Mouse (Mus musculus) heart, embryonic 13.5 days (tissue): ENCODE results near the gene Trim68. TPM values are rescaled to one million over a fixed set of nuclear protein-coding genes. Genes with fewer than 3 reads are reported as not detected.
"Not testable (repeated sequence)": the region's sequence is repeated elsewhere in the genome, so short reads cannot be mapped to it uniquely, and the experiment has no call there.

Experiments
- ATAC-seq: fragments of 200-750 bp; cut with Nextera tagmentation; 2 replicates; pipeline ENCODE4 v1.8.0; 2017; ENCODE audit warnings: moderate TSS enrichment; ENCODE audit not compliant: insufficient number of reproducible peaks, low FRiP score, low TSS enrichment; ENCODE audit errors: extremely low read depth
- H3K27ac ChIP-seq: fragments of 300-500 bp; sonication (generic); replicated peaks from 2 replicates; pipeline ENCODE4 v1.5.1; 2015; ENCODE audit warnings: moderate library complexity, mild to moderate bottlenecking, inconsistent platforms
- H3K27me3 ChIP-seq: fragments of 300-500 bp; sonication (generic); replicated peaks from 2 replicates; pipeline ENCODE4 v1.6.1; 2015; ENCODE audit warnings: mild to moderate bottlenecking, inconsistent platforms
- H3K36me3 ChIP-seq: fragments of 300-500 bp; sonication (generic); 2 replicates; pipeline ENCODE4 v1.6.1; 2015; ENCODE audit warnings: mild to moderate bottlenecking, inconsistent platforms
- H3K4me1 ChIP-seq: fragments of 300-500 bp; sonication (generic); 2 replicates; pipeline ENCODE4 v1.6.1; 2015; ENCODE audit warnings: inconsistent platforms
- H3K4me2 ChIP-seq: fragments of 300-500 bp; sonication (generic); 2 replicates; pipeline ENCODE4 v1.6.1; 2015; ENCODE audit warnings: inconsistent platforms, mild to moderate bottlenecking, moderate library complexity
- H3K4me3 ChIP-seq: fragments of 300-500 bp; sonication (generic); 2 replicates; pipeline ENCODE4 v1.5.1; 2015; ENCODE audit warnings: moderate library complexity, mild to moderate bottlenecking, inconsistent platforms
- H3K9ac ChIP-seq: fragments of 300-500 bp; sonication (generic); 2 replicates; pipeline ENCODE4 v1.6.1; 2015; ENCODE audit warnings: inconsistent platforms, mild to moderate bottlenecking, moderate library complexity
- H3K9me3 ChIP-seq: fragments of 300-500 bp; sonication (generic); 2 replicates; pipeline ENCODE4 v1.6.1; 2016; ENCODE audit warnings: inconsistent platforms
- WGBS: fragments of 180-500 bp; shearing (Covaris S2); methylation state at CpG from one replicate; pipeline ENCODE4 v1.1.7; 2015; ENCODE audit warnings: mixed read lengths; 5-methylcytosine and 5-hydroxymethylcytosine counted together
- polyA plus RNA-seq: library from polyadenylated mRNA; unstranded; fragments of >200 nt; fragmentation: Nextera tagmentation; extraction: Ambion mirVana; gene quantifications from 2 replicates; pipeline ENCODE4 v1.2.1, GENCODE M21; 2015

Gene Trim68
- polyA plus RNA-seq, 1 experiment from 2014 or later = 11.3 TPM

DNA sequence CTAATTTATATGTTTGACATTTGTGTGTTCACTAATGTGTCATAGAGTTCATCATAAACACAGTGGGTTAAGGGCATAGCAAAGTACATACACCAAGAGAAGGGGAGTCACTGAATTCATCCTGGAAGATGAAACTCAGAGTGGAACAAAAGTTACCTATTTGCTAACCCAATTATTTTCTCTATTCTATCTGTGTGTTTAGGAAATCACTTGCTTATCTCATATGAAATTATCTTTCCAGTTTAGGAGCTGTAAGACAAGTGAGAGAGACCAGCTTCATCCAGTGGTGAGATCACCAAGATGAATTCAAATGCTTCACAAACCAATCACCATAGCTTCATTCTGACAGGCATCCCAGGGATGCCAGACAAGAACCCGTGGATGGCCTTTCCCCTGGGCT is 28.6 kb downstream of the Trim68 start, which contains the start of gene Olfr555:
TSS of gene Olfr555 (plus strand) at position 301 of the 400 bp plus-strand sequence.
- H3K4me2 ChIP-seq = no peak within 1 kb of the TSS
- no peaks in the 10 kb centered on the region for H3K9me3 ChIP-seq
- ATAC-seq = no peak
- no peak within 1 kb of the TSS for H3K27ac ChIP-seq
- H3K4me1 ChIP-seq = no peaks in the 10 kb centered on the region
- no peaks in the 10 kb centered on the region for H3K27me3 ChIP-seq
- no peak within 1 kb of the TSS for H3K4me3 ChIP-seq
- WGBS = 55% methylated on average over 1 of the region's 1 CpGs
- no peak within 1 kb of the TSS for H3K9ac ChIP-seq
- H3K36me3 ChIP-seq = no peaks in the 10 kb centered on the region

DNA sequence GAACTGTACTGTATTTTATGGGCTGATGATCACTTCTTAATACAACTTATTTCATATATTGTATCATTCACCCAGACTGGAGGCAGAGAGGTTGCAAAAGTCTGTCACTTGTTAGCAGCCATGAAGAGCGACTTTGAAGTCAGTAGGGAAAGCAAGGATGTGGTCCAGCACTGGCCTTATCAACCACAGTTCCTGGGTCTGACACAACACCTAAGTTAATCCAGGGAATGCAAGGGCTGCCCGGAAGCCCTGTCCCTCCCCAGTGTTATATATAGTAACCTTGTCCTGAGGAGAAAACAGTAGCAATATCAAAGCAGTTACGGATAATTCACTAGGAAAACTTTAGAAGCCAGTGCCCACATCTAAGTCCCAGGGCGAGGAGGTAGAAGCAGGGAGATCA is 42.2 kb downstream of the Trim68 start:
- H3K4me1 ChIP-seq, H3K4me3 ChIP-seq, H3K4me2 ChIP-seq, ATAC-seq, H3K27me3 ChIP-seq, H3K9me3 ChIP-seq, H3K27ac ChIP-seq, H3K9ac ChIP-seq, H3K36me3 ChIP-seq: not testable (repeated sequence)
- WGBS = 20% methylated on average over 3 of the region's 4 CpGs

DNA sequence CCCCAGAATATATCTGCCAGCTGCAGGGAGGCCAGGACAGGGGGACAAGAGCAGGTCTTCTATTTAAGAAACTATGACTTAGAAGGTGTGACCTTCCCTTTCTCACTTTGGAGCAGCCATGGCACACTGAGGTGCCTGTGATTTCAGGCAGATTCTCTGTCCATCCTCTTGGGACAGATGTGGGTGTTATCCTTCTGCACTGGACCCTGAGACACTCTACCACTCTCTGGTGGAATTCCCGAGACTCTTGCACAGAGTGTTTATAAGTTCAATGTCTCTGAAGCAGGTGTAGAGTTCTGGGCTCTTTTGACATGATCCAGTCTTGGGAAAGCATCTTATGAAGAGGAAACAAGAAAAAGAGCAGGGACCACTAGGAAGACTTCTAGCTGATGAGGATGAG is 49.0 kb downstream of the Trim68 start, which contains the start of gene Olfr554:
TSS of gene Olfr554 (plus strand) at position 301 of the 400 bp plus-strand sequence.
- no peaks in the 10 kb centered on the region for H3K4me1 ChIP-seq
- H3K4me2 ChIP-seq = no peak within 1 kb of the TSS
- no peaks in the 10 kb centered on the region for H3K27me3 ChIP-seq
- no peak within 1 kb of the TSS for H3K27ac ChIP-seq
- H3K36me3 ChIP-seq = no peaks in the 10 kb centered on the region
- H3K9ac ChIP-seq = no peak within 1 kb of the TSS
- H3K4me3 ChIP-seq = no peak within 1 kb of the TSS
- 73% methylated on average over 1 of the region's 1 CpGs for WGBS
- no peaks in the 10 kb centered on the region for H3K9me3 ChIP-seq
- no peak for ATAC-seq

DNA sequence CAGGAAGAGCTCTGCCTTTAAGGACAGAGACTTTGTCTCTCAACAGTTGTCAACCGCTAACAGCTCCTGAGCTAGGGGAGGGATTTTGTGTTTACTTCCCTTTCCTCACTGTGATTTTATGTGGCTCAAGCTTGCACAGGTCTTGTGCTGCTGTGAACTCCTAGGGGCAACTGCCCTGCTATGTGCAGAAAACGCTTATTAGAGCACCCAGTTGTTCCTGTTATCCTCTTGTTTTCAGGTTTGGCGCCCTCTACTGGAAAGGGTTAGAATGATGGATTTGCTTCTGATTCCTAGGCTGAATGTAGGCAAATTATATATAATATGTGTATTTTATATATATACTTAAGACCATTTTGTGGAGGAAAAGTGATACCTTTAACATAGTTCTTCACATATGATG is 50.5 kb downstream of the Trim68 start:
- Histone ChIP-seq H3K27ac (no peak overlapping the region), H3K4me3 (no peak overlapping the region), H3K36me3 (no peaks in the 10 kb centered on the region), H3K4me2 (no peak overlapping the region), H3K4me1 (no peaks in the 10 kb centered on the region), H3K9ac (no peak overlapping the region), H3K27me3 (no peaks in the 10 kb centered on the region), H3K9me3 (no peaks in the 10 kb centered on the region)
- 30% methylated on average over 3 of the region's 3 CpGs for WGBS
- no peak for ATAC-seq

Other genes starting within 250 kb of the Trim68 start
- 126 and 130 TPM in 2 replicates for gene Rrm1, start 245.6 kb downstream of the Trim68 start, polyA plus RNA-seq
- gene Olfr543, start 205.6 kb downstream of the Trim68 start, polyA plus RNA-seq = 0.36 TPM in 1 of 2 replicates, not detected in the other
- gene Olfr544, start 199.0 kb downstream of the Trim68 start, polyA plus RNA-seq = not detected in 2 replicates
- 0.04 and 0.13 TPM in 2 replicates for gene Olfr545, start 187.8 kb downstream of the Trim68 start, polyA plus RNA-seq
- not detected in 2 replicates for gene Olfr547, start 152.6 kb downstream of the Trim68 start, polyA plus RNA-seq
- gene Olfr548-ps1, start 146.4 kb downstream of the Trim68 start, polyA plus RNA-seq = not detected in 2 replicates
- not detected in 2 replicates for gene Olfr549, start 137.5 kb downstream of the Trim68 start, polyA plus RNA-seq
- 0.51 and 0.64 TPM in 2 replicates for gene Trim21, start 121.8 kb downstream of the Trim68 start, polyA plus RNA-seq
- gene Olfr550, start 115.9 kb downstream of the Trim68 start, polyA plus RNA-seq = not detected in 2 replicates
- not detected in 2 replicates for gene Olfr551, start 95.4 kb downstream of the Trim68 start, polyA plus RNA-seq
- not detected in 2 replicates for gene Olfr552, start 89.6 kb downstream of the Trim68 start, polyA plus RNA-seq
- gene Olfr553, start 69.1 kb downstream of the Trim68 start, polyA plus RNA-seq = not detected in 2 replicates
- gene Olfr554, start 48.9 kb downstream of the Trim68 start, polyA plus RNA-seq = not detected in 2 replicates
- not detected in 2 replicates for gene Olfr555, start 28.5 kb downstream of the Trim68 start, polyA plus RNA-seq
- not detected in 2 replicates for gene Olfr556, start 22.4 kb downstream of the Trim68 start, polyA plus RNA-seq
- not detected in 2 replicates for gene Olfr557, start 8.6 kb upstream of the Trim68 start, polyA plus RNA-seq
- 0.05 TPM in 1 of 2 replicates, not detected in the other for gene Olfr558, start 14.9 kb upstream of the Trim68 start, polyA plus RNA-seq
- not detected in 2 replicates for gene Olfr33, start 31.7 kb upstream of the Trim68 start, polyA plus RNA-seq
- gene Olfr559, start 40.2 kb upstream of the Trim68 start, polyA plus RNA-seq = not detected in 2 replicates
- gene Olfr560, start 72.0 kb upstream of the Trim68 start, polyA plus RNA-seq = not detected in 2 replicates
- 0.16 TPM in 1 of 2 replicates, not detected in the other for gene Olfr78, start 72.1 kb upstream of the Trim68 start, polyA plus RNA-seq
- gene Olfr561, start 83.9 kb upstream of the Trim68 start, polyA plus RNA-seq = not detected in 2 replicates
- not detected in 2 replicates for gene Olfr564, start 116.2 kb upstream of the Trim68 start, polyA plus RNA-seq
- not detected in 2 replicates for gene Olfr566, start 171.4 kb upstream of the Trim68 start, polyA plus RNA-seq
- gene Olfr568, start 189.8 kb upstream of the Trim68 start, polyA plus RNA-seq = not detected in 2 replicates
- not detected in 2 replicates for gene Olfr569, start 203.6 kb upstream of the Trim68 start, polyA plus RNA-seq
- gene Olfr570, start 207.2 kb upstream of the Trim68 start, polyA plus RNA-seq = not detected in 2 replicates
- not detected in 2 replicates for gene Olfr571, start 230.2 kb upstream of the Trim68 start, polyA plus RNA-seq
- not detected in 2 replicates for gene Olfr572, start 237.1 kb upstream of the Trim68 start, polyA plus RNA-seq